Mouse (Mus musculus) liver (tissue): ENCODE measurements around the gene Clptm1.
A peak's percentile ranks its signal among the peaks of the same experiment; 100 is the strongest.

Source experiments
- DNase-seq: peaks from one replicate; pipeline ENCODE4 v3.0.0-alpha.2; 2020; ENCODE audit warnings: mixed read lengths

Clptm1 gene

DNA sequence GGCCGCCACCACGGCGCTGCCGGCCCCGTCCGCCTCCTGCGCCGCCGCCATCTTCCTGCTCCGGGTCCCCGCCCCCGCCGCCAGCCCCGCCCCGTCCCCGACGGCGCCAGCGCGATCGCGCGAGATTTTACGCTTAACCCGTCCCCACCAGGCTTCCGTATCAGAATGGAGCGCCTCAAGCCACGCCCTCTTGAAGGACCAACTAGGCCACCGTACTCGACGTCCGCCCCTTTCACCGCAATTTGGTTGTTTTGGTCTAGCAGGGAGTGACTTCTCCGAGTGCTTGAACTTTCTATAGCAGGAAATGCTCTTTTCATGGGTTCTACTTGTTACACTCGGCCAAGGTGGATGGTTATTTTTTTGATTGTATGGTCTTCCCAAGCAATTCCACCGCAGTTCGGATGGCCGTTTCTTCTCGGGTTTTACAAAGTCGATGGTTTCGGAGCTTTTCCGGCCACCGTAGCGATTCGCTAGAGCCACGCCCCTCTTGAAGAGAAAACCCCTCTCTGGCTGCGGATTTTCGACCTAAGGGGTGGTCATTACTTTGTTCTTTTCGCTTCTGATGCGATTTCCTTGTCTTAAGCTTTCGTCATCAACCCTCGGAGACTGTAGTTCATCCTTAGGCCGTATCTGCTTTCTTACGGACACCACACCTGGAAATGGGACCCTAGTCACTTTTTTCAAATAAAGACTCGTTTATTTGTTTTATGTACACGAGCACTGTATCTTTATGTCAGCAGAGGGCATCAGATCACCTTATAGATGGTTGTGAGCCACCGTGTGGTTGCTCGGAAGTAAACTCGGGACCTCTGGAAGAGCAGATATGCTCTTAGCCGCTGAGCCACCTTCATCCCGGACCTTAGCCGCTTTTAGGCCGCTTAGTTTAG is at the start of gene Clptm1:
Clptm1 (minus strand) TSS at position 79 of the 887 bp plus-strand sequence.
- peak; percentile 98 for DNase-seq

DNA sequence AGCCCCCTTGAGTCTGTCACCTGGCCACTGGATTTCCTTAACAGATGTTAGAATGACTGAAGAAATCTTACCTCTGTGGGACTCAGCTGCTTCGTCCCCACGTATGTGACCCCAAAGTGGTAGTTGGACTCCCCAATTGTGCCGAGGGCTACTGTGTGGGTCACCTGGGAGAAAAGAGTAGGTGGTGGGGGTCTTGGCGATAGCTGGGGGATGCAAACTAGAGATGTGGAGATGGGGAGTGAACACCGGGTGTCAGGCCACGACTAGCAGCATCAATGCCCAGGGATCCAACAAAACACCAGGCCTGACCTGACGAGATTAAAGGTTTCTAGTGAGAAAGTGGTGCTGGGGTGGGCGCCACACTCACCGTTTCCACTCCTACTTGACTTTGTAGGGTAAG is 48.8 kb upstream of the Clptm1 start:
- no peak for DNase-seq

DNA sequence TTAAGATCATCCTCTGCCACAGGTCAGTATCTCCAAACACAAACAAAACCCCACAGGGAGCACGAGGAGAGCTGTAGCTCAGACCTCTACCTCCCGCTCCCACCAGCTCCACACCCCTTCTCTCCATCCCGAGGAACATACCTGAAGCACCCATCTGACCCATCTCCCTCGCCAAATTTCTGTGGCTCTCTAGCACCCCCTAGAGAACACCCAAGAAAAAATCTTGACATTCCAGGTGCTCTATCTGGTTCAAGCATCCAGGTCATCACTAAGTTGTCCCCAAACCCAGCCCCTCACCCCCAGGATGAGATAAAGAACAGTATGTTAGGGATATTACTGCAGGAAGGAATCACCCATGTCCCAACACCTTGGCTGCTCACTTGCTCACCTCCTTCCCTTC is 48.4 kb upstream of the Clptm1 start:
- DNase-seq: no peak

DNA sequence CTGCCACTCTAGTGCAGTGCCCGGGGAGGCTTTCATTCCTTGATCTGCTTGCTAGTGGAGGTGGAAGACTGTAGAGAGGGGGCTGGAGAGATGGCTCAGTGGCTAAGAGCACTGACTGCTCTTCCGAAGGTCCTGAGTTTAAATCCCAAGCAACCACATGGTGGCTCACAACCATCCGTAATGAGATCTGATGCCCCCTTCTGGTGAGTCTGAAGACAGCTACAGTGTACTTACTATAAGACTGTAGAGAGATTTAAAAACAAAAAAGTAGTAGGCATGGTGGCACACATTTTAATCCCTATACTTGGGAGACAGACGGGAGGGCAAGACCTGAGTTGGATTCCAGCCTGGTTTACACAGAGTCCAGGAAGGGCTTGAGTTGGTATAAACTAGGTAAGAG is 47.6 kb upstream of the Clptm1 start:
- DNase-seq: no peak

DNA sequence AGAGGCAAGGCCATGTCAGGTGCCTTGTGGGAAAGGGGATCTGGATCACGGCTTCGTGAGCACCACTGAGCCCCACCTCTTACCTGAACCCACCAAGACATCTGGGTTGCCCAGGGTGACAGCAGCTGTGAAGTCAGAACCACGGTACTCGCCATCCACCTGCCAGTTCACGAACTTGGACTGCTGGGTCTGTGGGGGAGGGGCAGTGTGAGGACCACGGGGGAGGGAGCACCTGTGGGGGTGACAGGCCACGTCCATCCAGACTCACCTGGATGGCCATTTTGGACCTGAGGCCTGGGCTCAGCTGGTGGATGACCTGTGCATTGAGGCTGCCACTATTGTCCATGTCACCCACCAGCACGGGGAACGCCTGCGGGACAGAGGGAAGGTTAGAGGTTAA is 45.8 kb upstream of the Clptm1 start:
- no peak for DNase-seq

DNA sequence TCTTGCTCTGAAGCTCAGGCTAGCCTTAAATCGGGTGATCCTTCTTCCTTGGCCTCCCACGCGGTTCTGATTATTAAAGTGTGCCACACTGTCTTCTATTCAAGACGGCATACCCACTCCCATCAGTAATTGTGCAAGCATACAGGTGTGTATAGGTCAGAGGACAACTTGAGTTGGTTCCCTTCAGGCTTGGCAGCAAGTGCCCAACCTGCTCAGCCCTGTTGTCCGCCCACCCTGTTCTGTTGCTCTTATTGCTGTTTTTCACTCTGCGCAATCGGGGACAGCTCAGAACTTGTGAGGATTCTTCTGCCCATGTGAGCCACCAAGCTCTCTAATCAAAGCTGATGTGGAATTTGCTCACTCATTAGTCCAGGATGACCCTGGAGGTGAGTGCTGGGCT is 40.4 kb upstream of the Clptm1 start:
- DNase-seq: no peak

DNA sequence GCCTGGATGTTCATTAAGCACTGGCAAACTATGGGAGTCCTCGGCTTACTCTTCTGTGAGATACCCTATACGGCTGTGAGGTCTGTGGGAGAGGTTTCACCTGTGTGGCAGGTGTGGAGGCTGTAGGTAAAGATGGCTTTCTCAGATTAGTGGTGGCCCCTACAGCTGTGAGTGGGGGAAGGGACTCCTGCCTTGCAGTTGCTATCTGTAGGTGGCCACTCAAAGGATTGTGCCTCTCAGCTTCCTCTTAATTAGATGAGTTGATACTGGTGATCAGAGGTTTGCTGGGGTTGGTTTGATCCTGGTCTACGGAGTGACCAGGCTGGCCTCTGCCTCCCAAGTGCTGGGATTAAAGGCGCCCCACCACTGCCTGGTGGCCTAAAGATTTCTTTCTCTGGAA is 39.6 kb upstream of the Clptm1 start:
- DNase-seq: no peak

DNA sequence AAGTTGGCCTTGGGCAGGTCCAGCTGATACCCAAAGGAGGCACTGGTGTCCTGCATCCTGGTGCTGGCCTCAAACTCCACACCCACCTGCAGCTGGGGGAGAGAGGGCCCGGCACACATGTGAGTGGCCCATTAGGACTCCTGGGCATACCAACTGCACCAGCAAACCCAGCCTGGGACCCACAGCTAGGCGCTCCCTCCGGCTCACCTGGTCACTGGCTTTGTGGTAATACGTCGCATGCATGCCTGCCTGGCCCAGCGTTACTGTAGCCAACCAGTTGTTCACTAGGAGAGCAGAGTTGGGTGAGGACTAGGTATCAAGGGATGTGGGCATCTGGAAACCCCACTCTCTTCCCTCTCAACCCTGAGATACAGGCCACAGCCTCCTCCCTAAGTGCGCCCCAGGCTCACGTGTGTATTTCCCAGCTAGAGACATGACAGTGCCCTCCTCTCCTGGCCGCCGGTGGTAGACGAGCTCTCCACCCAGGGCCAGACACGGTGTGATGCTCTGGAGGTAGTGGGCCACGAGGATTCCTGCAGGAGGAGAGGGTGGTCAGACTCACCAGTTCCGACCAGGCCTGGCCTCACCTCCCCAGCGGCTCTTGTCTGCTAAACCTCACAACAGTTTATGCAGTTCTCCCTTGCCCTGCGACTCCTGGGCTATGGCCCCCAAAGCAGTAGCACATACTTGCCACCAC is 38.2 kb upstream of the Clptm1 start:
- no peak for DNase-seq

DNA sequence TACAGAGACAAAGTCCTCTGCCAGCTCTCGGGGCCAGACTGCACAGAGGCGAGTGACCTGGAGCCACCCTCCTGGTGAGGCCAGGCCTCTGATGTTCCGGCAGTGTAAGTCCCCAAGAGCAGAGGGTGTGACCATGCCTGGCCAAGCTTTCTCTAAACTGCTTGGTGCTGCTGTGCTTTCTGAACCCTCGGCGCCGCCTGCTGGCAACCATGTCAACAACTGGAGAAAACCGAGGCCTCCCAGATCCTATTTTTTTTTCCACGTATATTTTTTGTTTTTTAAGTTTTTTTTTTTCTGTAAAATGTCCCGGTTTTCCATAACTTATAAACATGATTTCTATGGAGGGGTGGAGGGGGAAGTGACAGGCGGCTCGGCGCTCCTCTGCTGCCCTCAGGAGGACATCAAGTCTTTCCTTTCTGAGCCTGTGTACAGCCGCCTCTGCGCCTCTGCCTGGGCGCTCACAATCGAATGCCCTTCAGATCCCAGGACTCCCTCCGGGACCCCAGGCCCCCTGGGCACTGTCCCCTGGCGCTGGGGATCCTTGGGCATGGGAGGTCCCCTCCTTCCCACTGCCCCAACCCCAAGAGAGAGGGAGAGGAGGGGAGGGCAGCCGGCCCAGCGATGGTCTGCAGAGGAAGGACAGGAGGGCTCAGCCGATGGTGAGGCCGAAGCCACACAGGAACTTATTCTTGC is 36.4 kb upstream of the Clptm1 start:
- peak; percentile 80 for DNase-seq

DNA sequence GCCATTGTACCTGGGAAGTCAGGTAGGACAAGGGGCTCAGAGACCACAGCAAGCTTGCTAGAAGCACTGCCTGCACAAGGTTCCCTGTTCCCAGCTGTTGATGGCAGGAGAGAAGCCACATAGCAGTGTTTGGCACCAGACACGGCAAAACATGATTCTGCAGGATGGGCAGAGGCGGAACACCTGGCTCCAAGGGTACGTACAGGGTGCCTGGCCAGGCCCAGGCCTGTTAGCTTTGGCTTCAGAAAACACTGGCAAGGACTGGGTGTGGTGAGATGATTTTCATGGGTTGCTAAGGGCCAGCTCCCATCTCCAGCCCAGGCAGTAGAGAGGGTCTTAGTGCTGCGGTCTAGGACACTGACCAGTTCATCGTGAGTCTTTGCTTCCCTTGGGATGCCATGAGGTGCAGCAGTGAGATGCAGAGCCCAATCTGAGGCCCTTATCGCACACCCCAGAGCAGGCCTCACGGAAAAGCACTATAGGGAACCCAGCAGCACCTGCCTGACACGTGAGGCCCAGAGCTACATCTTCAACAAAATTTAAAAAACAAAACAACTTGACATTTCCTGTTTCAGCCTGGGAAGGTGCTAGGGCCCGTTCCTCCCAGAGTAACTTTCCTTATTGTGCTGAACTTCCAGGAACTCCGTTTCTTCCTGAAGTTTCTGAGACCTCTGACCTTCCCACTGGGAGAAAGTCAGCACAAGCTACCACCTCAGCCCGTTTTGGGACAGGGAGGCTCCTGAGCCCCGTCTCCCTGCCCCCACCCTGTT is 35.7 kb upstream of the Clptm1 start:
- DNase-seq: no peak

DNA sequence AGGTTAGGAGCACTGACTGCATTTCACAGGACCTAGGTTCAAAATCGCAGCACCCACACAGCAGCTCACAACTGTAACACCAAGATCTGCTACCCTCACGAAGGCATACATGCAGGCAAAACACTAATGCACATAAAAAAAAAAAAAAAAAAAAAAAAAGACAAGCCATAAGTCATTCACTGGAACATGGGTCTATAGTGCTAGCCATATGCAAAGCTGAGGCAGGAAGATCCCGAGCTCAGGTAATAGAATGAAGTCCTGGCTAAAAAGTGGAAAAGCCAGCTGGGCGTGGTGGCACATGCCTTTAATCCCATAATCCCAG is 35.0 kb upstream of the Clptm1 start:
- no peak for DNase-seq

DNA sequence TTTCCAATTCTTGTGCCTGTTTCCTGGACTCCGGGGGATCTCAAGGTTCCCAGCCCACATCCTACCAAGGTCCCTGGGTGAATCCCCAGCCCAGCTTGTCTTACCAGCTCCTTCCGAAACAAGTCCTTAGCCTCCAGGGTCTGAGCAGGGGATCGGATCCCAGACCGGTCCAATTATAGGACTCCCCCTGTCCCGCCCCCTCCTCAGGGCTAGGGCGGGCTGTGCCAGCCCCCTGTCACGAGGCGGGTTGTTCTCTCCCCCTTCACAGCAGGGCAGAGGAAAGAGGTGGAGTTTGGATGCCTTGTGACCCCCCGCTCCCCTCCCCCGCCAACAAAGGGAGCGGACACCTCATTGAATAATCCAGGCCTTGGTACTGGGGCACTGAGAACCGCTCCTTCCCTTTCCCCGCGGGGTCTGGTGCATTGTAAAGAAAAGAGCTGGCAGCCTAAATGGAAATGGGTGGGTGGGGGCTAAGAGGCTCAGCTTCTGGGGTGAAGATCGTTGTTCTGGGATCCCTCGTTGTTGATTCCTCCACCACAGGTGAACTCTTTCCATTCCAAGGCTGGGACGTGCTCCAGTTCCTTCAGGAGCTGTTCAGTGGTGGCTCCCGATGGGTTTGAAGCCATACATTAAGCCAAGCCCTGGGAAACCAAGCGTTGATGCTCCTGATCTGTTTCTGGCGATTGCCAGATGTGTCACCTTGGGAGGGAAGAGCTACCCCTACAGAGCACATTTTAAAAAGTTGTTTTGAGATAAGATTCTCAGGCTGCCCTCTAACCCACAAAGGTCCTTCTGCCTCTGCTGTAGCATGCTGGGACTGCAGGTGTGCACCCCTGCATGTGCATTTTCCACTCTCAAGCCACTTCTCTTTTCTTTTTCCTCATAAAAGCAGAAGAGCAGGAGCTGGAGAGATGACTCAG is 34.3 kb upstream of the Clptm1 start, which contains the start of gene Apoe:
Apoe (minus strand) TSS at position 282 of the 920 bp plus-strand sequence.
- DNase-seq: peak; percentile 72

DNA sequence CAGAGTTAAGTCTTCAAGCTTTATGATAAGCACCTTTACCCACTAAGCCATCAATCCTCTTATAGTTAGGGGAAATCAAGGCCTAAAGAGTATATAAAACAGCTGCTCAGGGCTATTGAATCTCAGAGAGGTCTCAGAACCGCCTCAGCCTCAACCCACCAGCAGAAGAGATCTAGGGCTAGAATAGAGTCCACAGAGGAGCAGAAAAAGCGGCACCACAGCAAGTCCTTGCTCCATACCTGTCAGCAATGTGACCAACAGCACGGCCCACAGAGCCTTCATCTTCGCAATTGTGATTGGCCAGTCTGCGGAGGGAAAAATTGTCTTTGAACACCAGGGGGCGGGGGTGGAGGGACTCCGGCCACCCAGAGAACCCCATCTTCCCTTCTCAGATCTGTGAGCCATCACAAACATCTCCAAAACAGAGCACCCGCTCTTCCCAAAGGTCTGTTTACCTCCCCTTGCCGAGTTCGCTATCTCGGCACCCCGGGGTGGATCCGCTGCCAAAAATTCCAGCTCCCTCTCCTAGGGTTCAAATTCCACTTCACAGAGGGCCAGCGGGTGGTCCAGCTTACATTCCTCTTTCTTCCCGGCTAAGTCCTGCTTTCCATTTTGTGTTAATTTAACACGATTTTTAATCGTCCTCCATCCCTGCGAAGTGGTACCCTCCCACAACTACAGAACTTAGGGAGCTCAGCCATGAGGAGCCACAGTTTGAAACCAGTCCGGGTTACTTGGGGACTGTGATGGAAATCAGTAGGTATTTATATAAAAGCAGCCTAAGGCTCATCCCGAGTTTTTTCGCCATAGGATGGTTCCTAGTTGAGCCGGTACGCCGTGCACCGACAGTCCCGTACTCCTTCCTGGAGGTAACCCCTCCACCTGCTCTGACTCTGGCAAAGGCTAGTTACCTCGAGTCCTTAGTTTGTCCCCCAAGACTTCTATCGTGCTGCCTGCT is 33.4 kb upstream of the Clptm1 start:
- peak; percentile 48 for DNase-seq

DNA sequence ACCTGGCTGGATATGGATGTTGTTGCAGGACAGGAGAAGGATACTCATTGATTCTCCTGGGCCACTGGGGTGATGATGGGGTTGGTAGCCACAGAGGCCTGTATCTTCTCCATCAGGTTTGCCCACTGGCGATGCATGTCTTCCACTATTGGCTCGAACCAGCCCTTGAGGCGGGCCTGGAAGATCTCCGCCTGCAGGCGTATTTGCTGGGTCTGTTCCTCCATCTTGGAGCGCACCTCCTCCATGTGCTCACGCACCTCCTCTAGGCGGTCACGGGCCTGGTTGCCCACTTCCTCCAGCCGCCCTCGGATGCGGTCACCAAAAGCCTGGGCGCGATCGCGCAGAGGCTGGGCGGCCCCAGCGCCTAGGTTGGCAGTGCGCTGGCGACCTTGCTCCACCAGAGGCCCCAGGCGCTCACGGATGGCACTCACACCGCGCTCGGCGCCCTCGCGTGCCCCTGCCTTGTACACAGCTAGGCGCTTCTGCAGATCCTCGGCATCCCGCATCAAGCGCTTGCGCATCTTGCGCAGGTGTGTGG is 31.6 kb upstream of the Clptm1 start:
- peak; percentile 20 for DNase-seq

DNA sequence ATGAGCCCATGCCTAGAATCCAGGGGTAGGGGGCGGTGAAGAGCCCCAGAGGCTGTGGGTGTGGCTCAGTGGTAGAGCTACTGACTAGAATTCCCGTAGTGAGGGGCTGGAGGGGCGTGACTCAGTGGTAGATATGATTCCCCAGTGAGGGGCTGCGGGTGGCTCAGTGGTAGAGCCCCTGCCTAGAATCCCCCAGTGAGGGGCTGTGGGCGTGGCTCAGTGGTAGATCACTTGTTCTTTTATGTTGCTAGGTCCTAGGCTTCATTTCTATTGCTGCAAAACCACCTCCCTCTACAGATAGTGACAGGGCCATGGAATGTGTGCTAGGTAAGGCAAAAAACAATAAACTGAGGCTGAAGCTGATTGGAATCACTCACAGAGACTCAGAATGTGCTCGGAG is 31.0 kb upstream of the Clptm1 start:
- peak; percentile 15 for DNase-seq

DNA sequence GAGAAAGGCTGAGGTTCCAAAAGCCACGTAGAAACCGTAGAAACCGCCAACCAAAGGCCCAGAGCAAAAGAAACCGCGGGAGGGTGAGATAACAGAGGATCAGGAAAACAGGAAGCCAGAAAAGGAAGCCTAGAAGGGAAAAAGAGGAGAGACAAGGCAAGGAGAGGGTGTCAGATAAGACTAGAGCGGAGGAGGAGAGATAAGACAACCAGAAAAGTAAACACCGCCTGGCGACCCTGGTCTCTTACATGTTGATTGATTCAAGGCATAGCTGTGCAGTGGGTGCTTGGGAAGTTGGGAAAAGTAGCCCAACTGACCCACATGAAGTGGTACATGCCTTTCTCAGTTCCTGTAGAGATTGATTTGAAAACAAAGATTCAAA is 30.4 kb upstream of the Clptm1 start:
- peak; percentile 43 for DNase-seq

DNA sequence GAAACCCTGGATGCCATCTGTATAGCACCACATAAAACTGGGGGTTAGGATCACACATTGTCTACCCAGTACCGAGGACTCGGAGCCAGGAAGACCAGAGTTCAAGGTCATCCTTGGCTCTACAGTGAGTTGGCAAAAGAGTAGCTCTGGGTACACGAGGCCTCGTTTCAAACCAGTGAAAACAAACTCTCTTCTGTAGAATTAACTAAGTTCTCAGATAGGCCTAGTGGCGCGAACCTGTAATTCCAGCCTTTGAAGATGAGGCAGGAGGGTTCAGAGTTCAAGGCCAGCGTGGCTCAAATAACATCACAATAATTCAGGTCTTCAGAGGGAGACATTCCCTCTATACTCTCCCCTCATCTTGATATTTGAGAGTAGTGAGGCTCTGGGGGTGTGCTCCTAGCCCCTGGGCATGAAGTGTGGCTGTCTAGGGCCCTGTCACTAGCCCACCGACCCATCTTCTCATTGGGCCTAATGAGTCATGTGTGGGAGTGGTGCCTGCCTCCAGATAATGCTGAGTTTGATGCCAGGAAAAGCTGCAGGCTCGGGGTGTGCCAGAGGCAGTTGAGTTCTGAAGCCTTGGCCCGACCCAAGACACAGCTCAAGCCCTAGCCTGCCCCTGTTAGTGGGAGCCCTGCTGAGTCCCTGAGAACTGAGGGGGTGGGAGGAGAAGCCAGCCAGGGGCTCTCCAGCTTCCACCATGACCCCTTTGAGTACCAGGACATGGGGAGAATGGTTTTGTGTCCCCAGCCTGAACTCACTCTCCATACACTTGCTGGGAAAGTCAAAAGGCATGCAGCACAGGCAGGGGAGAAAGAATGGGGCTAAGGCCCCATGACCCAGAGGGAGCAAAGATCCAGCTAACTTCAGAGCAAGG is 29.7 kb upstream of the Clptm1 start:
- DNase-seq: no peak

DNA sequence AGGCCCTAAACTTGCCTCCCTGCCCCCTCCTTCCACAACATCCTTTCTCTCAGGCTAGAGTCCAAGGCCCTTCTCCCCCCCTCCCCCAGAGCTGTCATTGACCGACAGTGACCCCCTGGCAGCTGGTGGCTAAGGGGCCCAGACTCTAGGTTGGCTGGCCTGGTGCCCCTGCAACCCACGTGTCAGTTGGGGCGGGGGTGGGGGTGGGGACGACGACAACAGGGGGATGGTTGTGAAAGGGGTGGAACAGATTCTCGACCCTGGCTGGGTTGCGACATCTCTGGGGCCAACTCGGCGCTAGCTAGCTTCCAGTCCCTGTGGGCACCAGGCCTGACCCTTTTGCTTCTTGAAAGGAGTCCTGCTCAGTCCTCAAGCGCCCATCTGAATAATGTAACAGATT is 28.6 kb upstream of the Clptm1 start:
- peak; percentile 77 for DNase-seq
